21 mouse cellular contexts compared by ENCODE assay signal in genomic region chr5:54234580-54234979, GRCm38 (mm10).
DNase-seq lines count a peak whose midpoint lies in the region; TF ChIP-seq lines count a peak whose summit lies in the region.
"Had no signal": no experiment of that assay in that cellular context is flagged by ENCODE, and none has a peak within 500 bp of the region (broad histone marks: within the 10 kb centered on the region; RNA-seq: fewer than 3 reads in every experiment).

No protein-coding gene starts in this region.

- intact Hi-C loops in left cerebral cortex, postnatal 10 days (cut with DNase I): no loop called here
- intact Hi-C loops in left cerebral cortex, postnatal 25 days (cut with DNase I): loop anchor here (5.0 kb wide), 1 partner anchor 508 kb away; no protein-coding TSS in a partner anchor

- DNase-seq in heart, adult 11 months: peak; percentile 13
- no peak for DNase-seq in heart, adult 18-20 months
- DNase-seq in left cerebral cortex, adult 9 months (ENCODE audit: low spot score in 2 of 2): peak; percentile 47 to 55
- DNase-seq in left cerebral cortex, postnatal 10 days (ENCODE audit: extremely low spot score in 1 of 2, low spot score in 2 of 2): no peak
- DNase-seq in left cerebral cortex, postnatal 25 days (ENCODE audit: low spot score in 2 of 2): peak; percentile 30 to 90
- DNase-seq in ovary, postnatal 10 days (ENCODE audit: low spot score): no peak
- DNase-seq in thymus, postnatal 4 days: no peak
- DNase-seq: adrenal gland, adult 2 months; adrenal gland, postnatal 25 days; cerebellum, adult 2 months; cerebellum, postnatal 10 days; gastrocnemius, adult 2 months; gastrocnemius, postnatal 36 days; heart, adult 2 months; heart, postnatal 14 days had no signal

- no peak for TF ChIP-seq CTCF in cortical plate, adult 2 months (IDR thresholded peaks at IDR 0.05; ENCODE audit: extremely low read depth, insufficient read depth, low read length)

- H3K27ac ChIP-seq in cortical plate, adult 2 months (ENCODE audit: insufficient read depth, low read length): peak overlapping the region; percentile 82
- H3K27ac ChIP-seq: embryonic facial prominence, embryonic 12.5 days; forebrain, embryonic 12.5 days; gastrocnemius, adult 2 months; heart, adult 2 months; heart, embryonic 15.5 days; hindbrain, embryonic 13.5 days; hindbrain, postnatal 0 days had no signal

- H3K4me3 ChIP-seq in cortical plate, adult 2 months (ENCODE audit: insufficient read depth, low read length): no peak overlapping the region
- H3K4me3 ChIP-seq: embryonic facial prominence, embryonic 12.5 days; forebrain, embryonic 12.5 days; gastrocnemius, adult 2 months; heart, adult 2 months; heart, embryonic 15.5 days; hindbrain, embryonic 13.5 days had no signal

- no peak for TF ChIP-seq POLR2A in cortical plate, adult 2 months (IDR thresholded peaks at IDR 0.05; ENCODE audit: extremely low read depth, insufficient read depth, low read length)

- peaks cover 6% of the 10 kb centered on the region; the same call in 1 of the 2 replicates for H3K4me1 ChIP-seq in cortical plate, adult 2 months (ENCODE audit: control insufficient read depth, insufficient read depth, low read length)
- H3K4me1 ChIP-seq: embryonic facial prominence, embryonic 12.5 days; forebrain, embryonic 12.5 days; heart, embryonic 15.5 days; hindbrain, embryonic 13.5 days had no signal

Comparison
In these comparisons a context has a peak if more than half of its experiments do, and no peak if none do; other contexts are left out.
1. DNase-seq: peak in heart, adult 11 months (single experiment), left cerebral cortex, adult 9 months (2 of 2) and left cerebral cortex, postnatal 25 days (2 of 2); none in heart, adult 18-20 months (0 of 2), left cerebral cortex, postnatal 10 days (0 of 2), ovary, postnatal 10 days (single experiment) and thymus, postnatal 4 days (single experiment).